Mouse (Mus musculus) heart, embryonic 14.5 days (tissue): ENCODE results near the gene Bhlhe41. TPM values are rescaled to one million over a fixed set of nuclear protein-coding genes. Genes with fewer than 3 reads are reported as not detected.

ENCODE experiments used
- ATAC-seq: fragments of 200-750 bp; cut with Nextera tagmentation; 2 replicates; pipeline ENCODE4 v1.8.0; 2017; ENCODE audit warnings: low read depth, moderate TSS enrichment; ENCODE audit not compliant: insufficient number of reproducible peaks, insufficient read depth, low FRiP score
- H3K27ac ChIP-seq, 2 experiments: fragments of 200-500 bp in 1 of 2; fragments of 300-500 bp in 1 of 2; sonication (generic) in 1 of 2; replicated peaks in 1 of 2; 2 replicates each; pipeline ENCODE4 v1.5.1; 2012 to 2014; ENCODE audit warnings: low read depth in 2 of 2, low read length in 2 of 2, control low read depth in 1 of 2, mild to moderate bottlenecking in 1 of 2, mixed read lengths in 1 of 2; ENCODE audit not compliant: control insufficient read depth in 1 of 2, insufficient read depth in 1 of 2
- H3K27me3 ChIP-seq: fragments of 300-500 bp; sonication (generic); 2 replicates; pipeline ENCODE4 v1.6.1; 2014; ENCODE audit warnings: mild to moderate bottlenecking, low read length, control low read depth; ENCODE audit not compliant: control insufficient read depth, insufficient read depth
- H3K36me3 ChIP-seq: fragments of 300-500 bp; sonication (generic); 2 replicates; pipeline ENCODE4 v1.6.1; 2014; ENCODE audit warnings: mild to moderate bottlenecking, control low read depth, low read length, mixed read lengths; ENCODE audit not compliant: control insufficient read depth, insufficient read depth
- H3K4me1 ChIP-seq, 2 experiments: fragments of 200-500 bp in 1 of 2; fragments of 300-500 bp in 1 of 2; sonication (generic) in 1 of 2; 2 replicates each; pipeline ENCODE4 v1.6.1; 2012 to 2014; ENCODE audit warnings: low read length in 2 of 2, control low read depth in 1 of 2, mixed read lengths in 1 of 2; ENCODE audit not compliant: control insufficient read depth in 2 of 2, insufficient read depth in 2 of 2
- H3K4me2 ChIP-seq: fragments of 300-500 bp; sonication (generic); 2 replicates; pipeline ENCODE4 v1.6.1; 2014; ENCODE audit warnings: mild to moderate bottlenecking, low read length
- H3K4me3 ChIP-seq, 2 experiments: fragments of 200-500 bp in 1 of 2; fragments of 300-500 bp in 1 of 2; sonication (generic) in 1 of 2; 2 replicates each; pipeline ENCODE4 v1.5.1; 2012 to 2014; ENCODE audit warnings: low read length in 2 of 2, mild to moderate bottlenecking in 2 of 2, control low read depth in 1 of 2, low read depth in 1 of 2, moderate library complexity in 1 of 2; ENCODE audit not compliant: control insufficient read depth in 1 of 2, insufficient read depth in 1 of 2
- H3K9ac ChIP-seq: fragments of 300-500 bp; sonication (generic); 2 replicates; pipeline ENCODE4 v1.6.1; 2014; ENCODE audit warnings: mild to moderate bottlenecking, low read length
- H3K9me3 ChIP-seq: fragments of 300-500 bp; sonication (generic); 2 replicates; pipeline ENCODE4 v1.6.1; 2016; ENCODE audit warnings: low read length, control low read depth; ENCODE audit not compliant: control insufficient read depth
- WGBS: fragments of 180-500 bp; shearing (Covaris S2); extraction: QIAGEN DNeasy Blood & Tissue Kit; methylation state at CpG from one replicate; pipeline ENCODE4 v1.1.7; 2014; 5-methylcytosine and 5-hydroxymethylcytosine counted together
- polyA plus RNA-seq: library from polyadenylated mRNA; unstranded; fragments of >200 nt; fragmentation: Nextera tagmentation; extraction: Ambion mirVana; gene quantifications from 2 replicates; pipeline ENCODE4 v1.2.1, GENCODE M21; 2014

Gene Bhlhe41
- polyA plus RNA-seq, 1 experiment from 2014 or later, result 8.6 TPM

GRCm38 (mm10) chr6:145832927-145833326 lies 32.4 kb downstream of the Bhlhe41 start:
- WGBS, result 45% methylated on average over 8 of the region's 8 CpGs
- peaks cover 5 to 15% of the 10 kb centered on the region in 2 experiments for H3K4me1 ChIP-seq
- no peak overlapping the region for H3K27ac ChIP-seq
- no peak overlapping the region for H3K4me3 ChIP-seq
- no peak overlapping the region for H3K4me2 ChIP-seq
- H3K36me3 ChIP-seq, result no peaks in the 10 kb centered on the region
- no peak for ATAC-seq
- H3K9ac ChIP-seq, result no peak overlapping the region
- H3K9me3 ChIP-seq, result no peaks in the 10 kb centered on the region
- H3K27me3 ChIP-seq, result no peaks in the 10 kb centered on the region

- Histone ChIP-seq H3K27ac (no peak overlapping the region), H3K4me2 (peak overlapping the region; percentile 42), H3K9me3 (no peaks in the 10 kb centered on the region), H3K4me1 (peaks cover 5 to 15% of the 10 kb centered on the region in 2 experiments), H3K4me3 (no peak overlapping the region), H3K36me3 (no peaks in the 10 kb centered on the region), H3K9ac (0 out of 2 replicates have a peak overlapping the region, but pooled peaks have one; percentile 21), H3K27me3 (no peaks in the 10 kb centered on the region)
- no peak for ATAC-seq
- 30% methylated on average over 9 of the region's 9 CpGs for WGBS
These were observed 34.7 kb downstream of the Bhlhe41 start for GRCm38 (mm10) chr6:145830617-145831016.

DNA sequence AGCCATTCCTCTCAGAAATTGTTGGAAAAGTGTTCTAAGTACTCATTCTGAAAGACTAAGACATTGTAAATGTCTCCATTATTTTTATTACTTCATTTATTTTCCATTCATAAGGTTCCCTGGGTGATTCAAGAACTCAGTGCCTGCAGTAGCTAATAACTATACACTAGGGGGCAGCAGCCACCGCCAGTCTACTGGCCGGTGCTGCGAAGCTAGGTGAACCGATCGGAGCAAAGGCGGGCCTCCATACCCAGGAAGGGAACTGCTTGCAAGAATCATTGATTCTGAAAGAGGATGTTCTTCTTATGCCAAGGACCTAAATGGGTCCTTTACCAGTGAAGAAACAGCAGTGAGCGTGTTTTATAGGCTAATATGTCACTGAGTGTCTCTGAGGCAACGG lies 35.2 kb downstream of the Bhlhe41 start:
- ATAC-seq, result no peak; the same call in 1 of the 2 replicates
- Histone ChIP-seq H3K4me3 (no peak overlapping the region), H3K27me3 (no peaks in the 10 kb centered on the region), H3K4me2 (peak overlapping the region; percentile 42), H3K36me3 (peaks cover 3% of the 10 kb centered on the region), H3K27ac (no peak overlapping the region), H3K4me1 (peaks cover 5 to 12% of the 10 kb centered on the region in 2 experiments), H3K9me3 (peaks cover 4% of the 10 kb centered on the region; the same call in 1 of the 2 replicates), H3K9ac (no peak overlapping the region)
- WGBS, result 16% methylated on average over 8 of the region's 8 CpGs

GRCm38 (mm10) chr6:145829062-145829835 lies 36.1 kb downstream of the Bhlhe41 start:
- Histone ChIP-seq H3K27me3 (no peaks in the 10 kb centered on the region), H3K4me2 (no peak overlapping the region), H3K9ac (no peak overlapping the region), H3K27ac (no peak overlapping the region), H3K9me3 (peaks cover 6% of the 10 kb centered on the region; the same call in 1 of the 2 replicates), H3K4me3 (no peak overlapping the region), H3K4me1 (peaks cover 5 to 12% of the 10 kb centered on the region in 2 experiments), H3K36me3 (peaks cover 10% of the 10 kb centered on the region)
- ATAC-seq, result no peak
- WGBS, result 76% methylated on average over 16 of the region's 16 CpGs

GRCm38 (mm10) chr6:145826305-145826704 lies 39.1 kb downstream of the Bhlhe41 start:
- WGBS, result 95% methylated on average over 4 of the region's 4 CpGs
- peaks cover 10% of the 10 kb centered on the region in 2 experiments for H3K4me1 ChIP-seq

DNA sequence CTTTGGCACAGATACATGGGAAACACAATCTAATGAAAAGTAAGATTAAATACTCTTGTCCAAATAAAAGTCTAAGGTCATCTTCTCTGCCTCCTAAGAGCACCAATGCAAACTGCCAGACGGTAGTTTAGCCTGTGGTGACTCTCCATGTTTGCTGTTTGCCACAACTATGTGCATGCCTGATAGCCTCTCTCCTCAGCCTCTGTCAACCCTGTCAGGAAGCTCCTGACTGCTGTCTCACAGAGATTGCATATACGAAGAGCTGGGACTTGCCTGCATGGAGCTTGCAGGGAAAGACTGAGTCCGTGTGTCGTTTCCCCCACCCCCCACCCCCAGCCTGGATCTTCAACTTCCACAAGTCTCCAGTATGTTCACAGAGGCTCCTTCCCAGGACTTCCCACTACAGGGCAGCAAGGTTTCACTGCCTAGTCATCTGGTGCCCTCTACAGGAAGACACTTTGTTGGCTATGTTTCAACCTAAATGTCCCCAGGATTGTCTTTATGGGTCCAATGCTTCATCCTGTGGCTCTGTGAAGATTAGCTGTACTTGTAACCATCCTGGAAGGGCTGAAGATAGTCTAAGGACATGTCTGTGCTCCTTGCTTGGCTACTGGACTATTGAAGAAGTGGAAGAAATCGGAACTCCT lies 41.6 kb downstream of the Bhlhe41 start:
- Histone ChIP-seq H3K27ac (no peak overlapping the region), H3K36me3 (peaks cover 37% of the 10 kb centered on the region), H3K4me3 (no peak overlapping the region), H3K4me2 (no peak overlapping the region), H3K9me3 (peaks cover 6% of the 10 kb centered on the region; the same call in 1 of the 2 replicates), H3K4me1 (peaks cover 2 to 7% of the 10 kb centered on the region in 2 experiments; a peak in 2 of 4 replicates), H3K27me3 (no peaks in the 10 kb centered on the region), H3K9ac (no peak overlapping the region)
- no peak for ATAC-seq
- WGBS, result 43% methylated on average over 5 of the region's 5 CpGs

More at GRCm38 (mm10) chr6:145826305-145826704, 39.1 kb downstream of the Bhlhe41 start:
- ATAC-seq, result no peak
- Histone ChIP-seq H3K36me3 (peaks cover 18% of the 10 kb centered on the region), H3K9ac (no peak overlapping the region), H3K4me3 (no peak overlapping the region), H3K27ac (no peak overlapping the region), H3K27me3 (no peaks in the 10 kb centered on the region), H3K4me2 (no peak overlapping the region), H3K9me3 (peaks cover 6% of the 10 kb centered on the region; the same call in 1 of the 2 replicates)

DNA sequence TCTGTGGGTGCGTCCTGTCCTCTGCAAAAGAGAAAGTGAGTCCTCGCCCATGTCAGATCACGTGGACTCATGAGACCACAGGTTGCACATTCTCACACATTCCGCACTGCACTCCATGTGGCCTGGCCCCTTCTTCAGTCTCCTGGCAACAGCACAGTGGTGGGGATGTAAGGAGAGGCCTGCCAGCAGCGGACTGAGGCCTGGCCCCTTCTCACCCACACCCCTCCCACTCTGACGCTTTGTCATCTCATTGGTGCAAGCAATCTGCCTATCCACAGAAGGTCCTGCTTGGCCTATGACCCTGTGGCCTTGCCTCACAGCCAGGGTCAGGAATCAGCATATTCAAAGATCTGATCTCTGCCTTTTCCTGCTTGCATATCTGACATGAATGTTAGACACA lies 42.3 kb downstream of the Bhlhe41 start:
- peaks cover 43% of the 10 kb centered on the region for H3K36me3 ChIP-seq
- 33% methylated on average over 6 of the region's 6 CpGs for WGBS
- H3K9me3 ChIP-seq, result peaks cover 6% of the 10 kb centered on the region; the same call in 1 of the 2 replicates
- ATAC-seq, result peak; percentile 83; the same call in 1 of the 2 replicates
- H3K4me1 ChIP-seq, result peaks cover 2 to 7% of the 10 kb centered on the region in 2 experiments; a peak in 2 of 4 replicates
- H3K27me3 ChIP-seq, result no peaks in the 10 kb centered on the region
- H3K9ac ChIP-seq, result no peak overlapping the region
- 0 out of 4 replicates have a peak overlapping the region, but pooled peaks of 1 of the 2 experiments have one; percentile 25 for H3K27ac ChIP-seq
- H3K4me3 ChIP-seq, result no peak overlapping the region
- no peak overlapping the region for H3K4me2 ChIP-seq
